Mouse (Mus musculus): ENCODE measurements around the gene Tmem189.

DNA sequence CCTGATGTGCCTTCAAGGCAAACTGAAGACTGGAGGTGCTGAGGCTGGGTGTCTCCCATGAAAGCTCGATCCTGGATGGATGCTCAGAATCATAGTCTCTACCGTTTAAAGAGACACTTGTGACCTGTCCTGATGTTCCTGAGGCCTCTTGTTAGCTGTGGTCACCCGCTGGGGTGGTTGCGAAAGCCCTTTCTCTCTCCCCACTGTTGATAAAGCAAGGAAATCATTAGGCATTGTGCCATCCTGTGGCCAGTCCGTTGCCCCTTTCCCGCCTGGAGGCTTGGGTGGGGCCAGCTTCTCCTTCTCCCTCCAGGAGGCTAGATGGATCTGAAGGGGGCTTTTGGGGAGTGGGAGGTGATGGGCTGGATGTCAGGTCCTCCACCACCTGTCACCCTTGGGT, 21.0 kb upstream of the Tmem189 start:
- TF ChIP-seq CTCF (IDR thresholded peaks at IDR 0.05; ENCODE audit: control insufficient read depth, insufficient read depth, low read length): no peak
- TF ChIP-seq POLR2A (IDR thresholded peaks at IDR 0.05; ENCODE audit: borderline replicate concordance, control insufficient read depth, low read depth, low read length): no peak

Measured in bone marrow, adult 2 months (tissue).